Mouse (Mus musculus): Measurements from ENCODE around the gene Grik1.

The Grik1 gene

DNA sequence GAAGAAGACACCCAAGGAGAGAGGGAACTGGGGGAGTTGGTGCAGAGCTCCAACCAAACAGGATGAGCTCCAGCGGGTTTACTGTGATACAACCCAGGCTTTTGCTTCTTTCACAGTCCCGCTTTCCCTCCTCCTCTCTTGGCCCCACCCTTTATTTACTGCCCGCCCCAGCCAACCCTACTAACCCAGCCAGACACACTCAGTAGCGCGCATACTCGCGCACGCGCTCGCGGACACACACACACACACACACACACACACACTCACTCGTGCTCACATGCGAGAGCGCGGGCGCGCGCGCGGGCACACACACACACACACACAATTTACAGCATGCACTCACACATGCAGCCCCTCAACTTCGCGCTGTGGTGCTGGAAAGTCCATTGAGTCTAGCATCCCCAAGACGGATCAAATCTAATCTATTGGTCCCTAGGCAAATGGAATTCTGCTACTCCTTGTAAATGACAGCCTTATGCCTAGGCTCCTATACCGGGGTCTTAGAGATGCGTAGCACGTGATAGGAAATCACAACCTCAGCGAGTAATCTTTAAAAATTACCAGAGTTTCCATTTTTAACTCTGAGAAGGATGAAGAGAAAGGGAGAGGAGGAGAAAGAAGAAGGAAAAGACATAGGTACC is at the start of gene Grik1:
Gene Grik1 (minus strand): TSS at position 134 of the 641 bp plus-strand sequence.
- DNase-seq: no peak

DNA sequence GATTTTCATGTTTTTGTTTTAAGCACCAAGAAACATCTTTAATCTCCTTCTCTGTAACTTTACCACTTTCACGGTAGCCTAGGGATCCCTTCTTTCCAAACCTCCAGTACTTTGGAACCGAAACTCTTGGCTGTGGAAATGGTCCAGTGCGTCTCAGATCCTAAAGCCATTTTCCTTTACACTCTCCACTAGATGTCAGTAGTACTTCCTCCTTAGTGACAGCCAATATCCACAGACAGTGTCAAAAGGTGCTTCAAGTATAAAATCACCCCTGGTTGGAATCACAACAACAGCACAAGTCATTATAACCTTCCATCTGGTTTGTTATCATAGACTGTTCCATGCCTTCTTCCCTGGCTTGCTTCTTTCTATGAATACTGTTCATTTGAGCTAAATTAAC is 4.1 kb upstream of the Grik1 start:
- DNase-seq: no peak

DNA sequence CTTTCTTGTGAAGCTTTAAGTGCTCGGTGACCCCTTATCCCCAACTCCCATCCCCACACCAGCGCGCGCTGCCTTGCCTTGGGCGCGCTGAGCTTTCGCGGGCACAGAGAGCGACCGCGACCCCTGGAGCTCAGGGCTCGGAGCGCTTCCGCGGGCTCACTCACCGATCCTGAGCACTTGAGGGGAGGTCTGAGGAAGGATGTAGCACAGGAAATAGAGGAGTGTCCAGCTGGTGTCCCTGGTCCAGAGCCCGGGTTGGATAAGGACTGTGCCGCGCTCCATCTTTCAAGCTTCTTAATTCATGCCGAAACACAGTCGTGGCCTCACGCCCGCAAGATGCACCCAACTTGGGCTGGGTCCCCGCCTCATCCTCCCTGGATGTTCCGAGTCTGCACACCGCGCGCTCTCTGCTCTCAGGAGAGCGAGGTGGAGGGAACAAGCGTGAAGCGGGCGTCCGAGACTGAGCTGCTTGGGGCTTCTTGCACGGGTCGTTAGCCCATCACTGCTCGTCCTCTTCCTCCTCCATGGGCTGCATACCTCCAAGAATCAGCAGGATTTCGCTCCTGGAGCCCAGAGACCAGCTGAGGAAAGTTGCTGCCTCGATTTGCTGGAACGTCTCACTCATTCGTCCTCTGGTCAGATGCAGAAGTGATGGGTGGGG is 514 bp downstream of the Grik1 start:
- DNase-seq: no peak

DNA sequence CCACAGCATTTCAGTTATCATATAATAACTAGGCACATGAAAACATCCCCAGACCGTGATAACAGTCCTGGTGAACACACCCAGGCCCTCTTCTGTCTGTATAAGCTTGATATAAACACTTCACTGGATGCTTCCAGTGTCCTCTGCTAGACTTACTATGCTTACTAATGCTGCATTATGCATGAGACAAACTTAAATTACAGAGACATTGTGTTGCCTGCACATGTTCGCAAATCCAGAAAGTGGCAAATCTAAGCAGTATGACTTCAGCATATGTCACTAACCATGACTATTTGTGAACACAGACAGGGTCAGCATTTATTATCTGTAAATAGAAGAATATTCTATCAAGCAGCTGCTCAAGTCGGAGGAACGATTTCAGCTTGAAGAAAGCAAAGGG is 31.7 kb downstream of the Grik1 start:
- no peak for DNase-seq

DNA sequence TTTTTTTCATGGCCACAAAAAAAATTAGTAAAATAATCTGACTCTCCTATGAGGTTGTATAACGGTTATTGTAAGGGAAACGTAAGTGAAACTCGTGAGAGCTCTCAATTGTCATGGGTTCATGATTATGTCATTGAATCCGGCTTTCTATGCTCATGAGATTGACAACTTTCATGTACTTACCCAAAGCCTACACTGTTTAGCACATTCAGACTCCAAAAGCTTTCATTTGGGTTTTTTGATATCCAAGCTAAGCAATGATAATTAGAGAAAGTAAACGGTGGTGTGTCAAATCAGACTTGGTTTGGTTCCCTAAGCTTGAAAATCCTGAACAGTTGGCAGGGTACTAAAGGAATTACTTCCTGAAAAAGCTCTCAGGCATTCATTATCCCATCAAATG is 33.0 kb downstream of the Grik1 start:
- DNase-seq: no peak

DNA sequence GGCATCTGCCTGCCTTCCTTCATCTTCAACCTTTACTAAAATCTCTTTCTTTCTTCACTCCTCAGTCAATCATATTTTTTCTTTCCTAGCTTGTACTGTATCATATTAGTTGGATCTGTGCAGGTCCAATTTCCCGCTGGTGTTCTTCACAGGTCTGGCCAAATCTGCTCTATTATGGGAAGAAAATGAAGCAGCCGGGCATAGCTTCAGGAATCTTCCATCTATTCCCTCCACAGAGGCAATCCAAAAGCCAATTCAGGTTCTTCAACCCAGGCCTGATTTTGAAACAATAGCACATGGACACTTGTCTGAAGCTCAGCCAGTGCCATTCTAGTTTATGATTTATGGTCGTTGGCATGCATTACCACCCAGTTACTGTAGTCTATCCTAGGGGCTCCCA is 34.0 kb downstream of the Grik1 start:
- no peak for DNase-seq

DNA sequence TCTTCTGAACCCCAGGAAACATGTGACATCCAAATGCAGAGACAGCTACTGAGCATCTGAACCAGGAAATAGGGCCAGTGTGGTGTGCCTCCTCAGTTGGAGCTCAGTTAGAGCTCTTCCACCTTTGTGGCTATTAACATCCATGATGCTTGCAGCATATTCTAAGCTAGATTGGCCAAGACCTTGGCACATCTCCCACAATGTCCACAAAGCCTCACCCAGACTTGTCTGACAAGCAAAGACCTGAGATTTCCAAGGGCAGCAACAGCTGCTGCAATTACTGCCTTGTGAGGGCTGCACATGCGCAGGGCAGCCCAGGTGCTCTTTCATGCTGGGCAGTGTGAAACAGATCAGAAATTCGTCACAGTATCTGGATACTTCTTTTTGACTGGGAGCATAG is 37.4 kb downstream of the Grik1 start:
- DNase-seq: no peak

DNA sequence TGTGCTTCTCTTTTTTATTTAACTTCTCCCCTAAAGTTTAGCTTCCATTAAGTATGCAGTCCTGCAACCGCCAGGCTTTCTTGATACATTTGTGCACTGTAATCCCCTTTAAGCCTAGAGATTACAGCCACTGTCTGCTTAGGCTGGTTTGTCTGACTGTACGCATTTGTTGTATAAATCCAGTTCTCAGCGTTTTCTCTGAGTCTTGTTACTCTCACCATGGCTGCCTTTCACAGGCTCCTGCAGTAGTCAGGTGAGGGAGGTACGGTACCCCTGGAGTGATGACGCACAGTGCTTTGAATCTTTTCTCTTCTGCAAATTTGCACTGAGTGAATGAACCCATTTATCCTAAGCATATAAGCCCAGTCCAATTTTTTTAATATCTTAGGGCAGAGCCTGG is 39.0 kb downstream of the Grik1 start:
- DNase-seq: no peak

DNA sequence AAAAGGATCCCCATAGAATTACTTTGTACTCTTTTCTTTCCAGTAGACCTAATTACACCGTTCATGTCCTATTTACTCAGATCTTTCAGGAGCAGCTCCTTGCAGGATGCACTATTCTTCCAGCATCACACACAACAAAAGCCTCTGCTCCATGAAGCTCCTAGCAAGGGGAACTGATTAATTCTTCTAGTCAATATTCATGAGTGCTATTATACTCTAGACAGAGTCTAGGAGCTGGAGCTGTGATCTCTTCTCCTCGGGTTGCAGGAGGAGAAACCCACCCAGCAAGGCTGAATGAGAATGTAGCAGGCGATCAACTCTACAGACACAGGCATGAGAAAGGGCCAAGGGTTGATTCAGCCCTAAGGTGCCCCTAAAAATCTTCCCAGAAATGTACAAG is 40.2 kb downstream of the Grik1 start:
- no peak for DNase-seq

DNA sequence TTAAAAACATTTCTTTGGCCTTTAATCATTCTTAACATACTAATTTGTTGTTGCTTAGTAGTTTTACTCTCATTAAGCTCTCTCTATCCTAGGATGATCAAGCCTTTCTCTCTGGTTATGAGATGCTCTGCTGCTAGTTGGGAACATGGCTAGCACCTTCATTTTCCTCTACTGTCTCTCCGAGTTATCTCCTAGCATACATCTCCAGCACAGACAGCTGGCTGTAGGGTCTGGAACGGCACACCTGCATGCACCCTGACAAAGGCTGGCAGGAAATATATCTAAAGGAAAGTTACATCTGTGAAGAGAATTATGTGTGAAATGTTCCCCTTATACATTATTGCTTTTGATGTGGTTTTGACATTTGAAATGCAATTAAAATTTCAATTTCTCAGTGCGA is 42.5 kb downstream of the Grik1 start:
- no peak for DNase-seq

DNA sequence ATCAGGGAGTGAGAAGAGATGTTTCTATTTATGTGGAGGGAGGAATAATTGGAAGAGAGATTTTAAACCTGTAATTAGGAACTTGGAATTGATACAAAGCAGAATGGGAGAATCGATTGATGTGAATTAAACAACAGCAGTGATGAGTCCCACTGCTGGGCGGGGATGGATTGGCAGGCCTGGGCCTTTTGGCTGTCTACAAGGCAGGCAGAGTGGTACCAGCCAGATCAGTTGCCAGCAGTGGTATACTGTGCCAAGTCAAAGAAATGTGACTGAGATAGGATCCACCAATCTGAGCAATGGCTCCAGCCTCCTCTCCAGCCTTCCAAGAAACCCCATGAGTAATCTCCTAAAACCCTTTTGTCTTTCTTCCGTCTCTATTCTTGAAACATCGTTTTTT is 45.4 kb downstream of the Grik1 start:
- DNase-seq: no peak

DNA sequence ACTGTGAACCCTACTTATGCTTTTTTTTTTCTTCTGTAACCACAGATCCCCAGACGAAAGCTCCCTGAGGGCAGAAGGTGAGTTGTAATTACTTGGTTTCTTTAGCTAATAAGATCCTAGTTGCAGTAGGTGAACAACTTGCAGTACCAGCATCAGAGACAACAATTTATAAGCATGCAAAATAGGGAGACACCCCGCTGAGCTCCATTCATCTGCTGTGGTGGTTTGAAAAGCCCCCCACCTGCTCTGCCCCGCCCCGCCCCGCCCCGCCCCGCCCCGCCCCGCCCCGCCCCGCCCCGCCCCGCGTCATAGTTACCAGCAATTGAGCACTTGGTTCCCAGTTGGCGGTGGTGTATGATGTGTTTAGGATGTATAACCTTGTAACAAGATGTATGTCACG is 64.4 kb downstream of the Grik1 start:
- DNase-seq: no peak

DNA sequence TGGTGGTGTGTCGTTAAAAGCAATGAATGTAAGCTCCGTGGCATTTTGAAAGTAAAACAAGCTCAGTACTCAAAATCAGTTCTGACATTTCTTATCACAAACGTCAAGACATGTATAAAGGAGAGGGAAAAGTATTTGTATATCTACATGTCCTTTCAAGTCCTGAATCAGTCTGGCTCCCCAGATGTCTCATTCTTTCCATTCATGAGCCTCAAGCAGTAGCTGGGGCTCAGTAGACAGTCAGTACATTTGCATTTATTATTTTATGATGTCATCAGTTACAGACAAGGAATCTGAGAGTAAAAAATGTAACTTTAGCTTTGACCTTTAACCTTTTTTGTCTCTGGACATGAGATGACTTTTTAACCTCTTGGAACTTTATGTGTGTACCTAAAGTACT is 68.1 kb downstream of the Grik1 start:
- DNase-seq: no peak

DNA sequence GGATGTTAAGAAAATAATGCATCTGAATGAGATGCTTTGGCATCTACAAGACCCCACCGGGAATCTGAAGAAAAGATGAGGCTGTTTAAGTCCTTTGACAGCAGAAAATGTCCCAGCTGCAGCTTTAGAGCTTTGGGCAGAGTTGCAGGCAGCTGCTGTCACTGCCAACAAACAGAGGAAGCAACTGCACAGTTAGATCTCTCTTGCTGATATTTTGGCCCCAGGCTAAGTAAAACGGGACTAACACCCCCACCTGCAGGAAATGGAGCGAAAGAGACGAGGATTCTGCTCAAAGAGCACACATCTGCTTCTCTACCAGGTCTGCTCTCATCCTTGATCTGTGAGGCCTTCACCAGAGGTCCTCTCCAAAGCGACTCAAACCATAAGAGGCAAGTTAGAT is 77.5 kb downstream of the Grik1 start:
- DNase-seq: no peak

DNA sequence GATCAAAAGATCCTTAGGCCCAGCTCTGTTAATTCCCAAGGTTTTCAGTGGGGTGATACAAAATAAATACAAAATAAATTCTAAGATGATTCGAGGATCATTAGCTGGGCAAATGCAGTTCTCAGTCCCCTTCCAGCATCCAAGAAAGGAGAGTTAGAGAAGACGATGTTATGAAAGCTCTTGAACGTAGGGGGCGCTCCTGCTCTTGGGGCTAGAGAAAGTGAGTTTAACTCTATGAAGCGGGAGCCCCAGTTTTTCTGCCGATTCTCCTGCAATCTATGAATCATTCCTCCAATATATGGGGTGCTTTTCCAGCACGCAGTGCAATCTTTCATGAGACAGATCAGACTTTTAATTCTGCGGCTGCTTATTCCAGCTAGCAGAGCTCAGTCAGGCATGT is 78.2 kb downstream of the Grik1 start:
- DNase-seq: no peak

DNA sequence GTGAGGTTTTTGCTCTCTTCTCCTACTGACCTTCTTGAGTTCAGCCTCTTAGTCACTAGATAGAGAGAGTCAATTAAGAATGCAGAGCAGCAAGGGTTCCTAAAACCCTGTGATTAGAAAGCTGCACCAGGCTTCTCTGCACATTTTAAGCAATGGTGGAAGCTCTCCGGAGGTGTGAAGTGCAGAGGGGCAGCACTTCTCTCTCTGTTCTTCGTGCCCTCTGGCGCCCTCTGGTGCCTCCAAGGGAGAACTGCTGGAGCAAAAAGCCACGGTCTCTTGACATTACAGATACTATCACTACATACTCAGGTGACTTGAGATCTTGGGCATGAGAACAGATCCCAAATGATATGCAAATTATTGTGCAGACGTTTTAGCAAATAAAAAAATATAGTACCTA is 85.7 kb downstream of the Grik1 start:
- DNase-seq: peak; percentile 59

DNA sequence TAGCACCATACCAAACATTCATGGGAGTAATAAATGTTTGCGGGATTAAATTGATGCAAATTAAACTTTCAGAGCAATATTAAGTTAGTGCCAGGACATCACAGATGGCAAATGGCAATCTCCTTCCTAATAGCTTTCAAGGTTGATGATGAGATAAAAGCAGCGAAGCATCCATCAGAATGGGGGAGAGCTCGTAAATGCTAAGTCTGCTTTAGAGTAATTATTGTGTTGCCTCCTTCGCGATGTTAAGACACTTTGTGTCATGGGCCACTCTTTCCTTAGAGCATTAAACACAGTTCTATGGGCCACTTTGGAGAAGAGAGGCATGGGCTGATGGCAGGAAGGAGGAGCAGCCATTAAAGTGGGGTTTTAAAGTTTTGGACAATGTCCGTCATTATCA is 86.1 kb downstream of the Grik1 start:
- DNase-seq: no peak

DNA sequence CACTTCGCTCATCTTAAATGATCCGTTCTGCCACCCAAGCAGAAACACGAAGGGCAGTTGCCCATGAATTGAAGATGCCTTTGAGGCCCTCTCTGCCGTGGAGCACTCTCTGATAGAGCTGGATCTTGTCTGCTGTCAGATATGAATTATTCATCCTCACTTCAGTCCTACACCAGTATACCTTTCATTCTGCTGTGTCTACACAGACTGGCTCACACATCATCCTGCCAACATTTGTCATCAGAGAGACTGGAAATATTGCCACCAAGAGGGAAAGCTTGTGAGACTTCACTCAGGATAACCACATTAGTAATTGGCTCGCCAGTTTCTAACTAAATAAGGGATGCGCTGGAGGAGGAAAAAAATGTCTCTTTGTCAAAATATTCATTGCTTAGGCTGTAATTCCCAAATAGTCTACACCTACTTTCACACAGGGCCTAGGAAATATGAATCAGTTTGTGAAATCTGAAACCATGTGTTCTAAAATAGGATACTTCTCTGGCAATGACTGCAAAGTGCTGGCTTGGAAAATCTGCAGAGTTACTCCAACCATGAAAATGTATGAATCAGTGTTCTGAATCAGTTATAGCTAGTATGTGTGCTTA is 102.5 kb downstream of the Grik1 start:
- DNase-seq: no peak

DNA sequence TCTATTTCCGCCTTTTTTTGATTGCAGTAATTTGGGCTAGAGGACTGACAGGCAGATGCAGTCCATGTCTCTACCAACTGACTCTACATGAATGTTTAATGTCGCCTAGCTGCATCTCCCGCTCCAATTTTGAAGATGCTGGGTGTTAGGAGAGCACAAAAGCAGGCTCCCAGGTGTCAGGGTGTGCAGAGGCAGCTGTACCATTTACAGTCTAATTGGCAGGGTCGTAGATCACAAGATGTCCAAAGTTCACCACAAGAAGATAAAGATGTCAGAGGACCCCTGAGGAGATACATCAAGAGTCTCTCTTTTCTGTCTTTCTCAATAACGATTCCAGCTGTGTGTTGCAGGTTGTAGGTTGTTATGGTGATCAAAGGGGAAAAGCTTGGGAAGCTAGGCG is 111.3 kb downstream of the Grik1 start:
- DNase-seq: no peak

DNA sequence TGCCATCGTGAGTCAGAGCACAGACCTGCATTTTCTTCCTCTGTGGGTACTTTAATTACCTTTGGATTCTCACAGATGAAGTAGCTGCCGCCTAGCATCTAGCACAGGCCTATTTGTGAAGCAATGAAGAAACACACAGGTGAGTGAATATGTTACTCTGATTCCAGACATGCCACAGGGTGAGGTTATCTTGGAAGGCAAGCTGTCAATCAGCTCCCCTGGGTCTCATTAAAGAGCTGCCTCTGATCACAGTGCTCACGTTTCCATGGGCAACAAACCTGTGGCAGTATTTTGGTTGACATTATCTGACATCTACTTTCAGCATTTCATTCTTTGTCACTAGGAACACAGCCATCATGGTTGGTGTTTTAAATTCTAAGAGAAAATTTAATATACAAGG is 112.7 kb downstream of the Grik1 start:
- DNase-seq: no peak

DNA sequence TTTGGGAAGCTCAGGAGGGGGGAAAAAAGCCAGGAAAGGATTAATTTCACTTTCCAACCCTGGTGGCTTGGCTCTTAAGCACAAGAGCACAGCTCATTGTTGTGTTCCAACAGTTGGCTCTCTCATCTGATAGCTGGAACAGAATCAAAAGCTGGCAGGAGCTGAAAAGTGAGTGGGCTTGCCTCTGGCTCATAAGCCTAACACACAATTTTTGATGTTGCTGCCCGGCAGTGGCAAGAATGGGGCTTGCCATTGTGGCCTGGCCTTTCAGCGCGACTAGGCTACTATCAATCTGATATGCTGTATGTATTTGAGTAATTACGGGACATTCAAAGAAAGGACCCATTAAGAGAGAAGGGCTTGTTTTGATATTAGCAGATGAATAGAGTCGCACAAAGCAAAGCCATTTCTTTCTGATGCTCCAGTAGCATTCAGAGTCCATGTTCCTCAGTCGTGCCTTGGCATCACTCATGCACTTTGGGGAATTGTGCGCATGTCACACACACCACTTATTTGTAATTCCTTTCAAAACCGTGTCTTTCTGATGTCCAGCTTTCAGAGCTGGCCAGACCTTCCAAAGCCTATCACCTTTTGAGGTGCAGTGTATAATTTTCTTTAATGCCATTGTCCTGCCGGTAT is 115.9 kb downstream of the Grik1 start:
- DNase-seq: no peak

DNA sequence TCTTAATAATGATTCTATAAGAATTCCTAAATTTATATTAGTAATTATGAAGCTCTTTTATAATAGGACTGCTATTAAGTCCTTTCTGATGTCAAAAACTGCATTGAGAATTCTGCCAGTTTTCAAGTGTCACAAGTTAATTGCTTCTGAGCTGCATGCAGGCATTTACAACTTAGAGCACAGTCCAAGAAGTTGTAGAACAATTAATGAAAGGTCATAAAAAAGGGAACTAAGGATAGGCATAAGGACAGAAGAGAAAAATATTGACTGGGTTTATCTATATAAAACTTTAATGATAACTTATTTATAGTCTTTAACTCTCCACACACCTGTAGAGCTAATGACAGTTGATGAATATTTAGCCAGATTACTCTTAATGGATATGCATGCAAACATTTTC is 123.5 kb downstream of the Grik1 start:
- no peak for DNase-seq

DNA sequence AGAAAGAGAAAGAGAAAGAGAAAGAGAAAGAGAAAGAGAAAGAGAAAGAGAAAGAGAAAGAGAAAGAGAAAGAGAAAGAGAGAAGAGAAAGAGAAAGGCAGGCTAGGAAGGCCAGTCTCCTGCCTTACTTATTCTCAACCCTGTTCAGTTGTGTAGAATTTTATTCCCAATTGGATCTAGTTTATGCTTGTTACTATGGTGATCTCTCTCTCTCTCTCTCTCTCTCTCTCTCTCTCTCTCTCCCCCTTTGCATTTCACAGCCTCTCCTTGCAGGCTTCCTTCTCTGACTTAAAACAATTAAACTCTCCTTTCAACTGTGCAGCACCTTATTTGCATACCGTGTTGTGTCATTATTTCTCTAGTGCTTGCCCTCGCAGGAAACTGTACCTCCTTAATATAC is 147.5 kb downstream of the Grik1 start:
- no peak for DNase-seq

DNA sequence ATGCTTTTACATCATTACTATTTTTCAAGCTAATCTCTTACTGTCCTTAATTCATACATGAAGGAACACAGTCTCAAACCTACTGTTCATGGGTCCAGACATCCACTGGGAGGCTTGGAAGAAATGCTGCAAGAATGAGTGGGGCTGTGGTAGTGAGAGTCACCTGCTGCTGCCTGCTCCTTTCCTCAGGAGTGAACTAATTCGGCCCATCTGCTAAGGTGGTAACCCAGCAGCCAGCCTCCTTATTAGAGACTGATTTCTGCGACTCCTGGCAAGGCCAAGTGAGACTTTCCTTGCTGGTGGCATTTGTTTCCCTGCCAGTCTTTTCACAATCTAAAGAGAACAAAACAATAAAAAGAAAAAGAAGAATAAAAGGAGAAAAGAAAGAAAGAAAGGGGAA is 147.9 kb downstream of the Grik1 start:
- no peak for DNase-seq

Data from kidney, adult 18-20 months (tissue).